Mouse (Mus musculus): Measurements from ENCODE around the gene Bnc2.

Bnc2 gene

DNA sequence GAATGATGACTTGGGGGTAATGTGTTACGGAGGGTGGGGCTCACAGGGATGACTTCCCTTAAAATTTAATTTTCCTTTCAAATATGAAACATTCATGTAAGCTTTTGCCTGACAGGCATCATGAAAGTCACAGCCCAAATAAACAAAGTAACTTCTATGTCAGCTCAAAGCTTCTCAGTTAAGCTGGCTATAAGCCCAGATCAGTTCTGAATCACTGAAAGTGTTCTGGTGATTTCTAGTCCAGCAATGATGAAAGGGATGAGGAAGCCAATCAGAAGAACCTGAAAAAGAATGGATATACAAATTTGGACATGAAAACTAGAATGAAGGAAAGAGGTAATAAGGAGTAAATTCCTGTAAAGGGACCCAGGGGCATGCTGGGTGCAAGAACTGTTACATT lies 164.6 kb downstream of the Bnc2 start:
- in situ Hi-C loops (cut with MboI, MseI), result no loop called here

DNA sequence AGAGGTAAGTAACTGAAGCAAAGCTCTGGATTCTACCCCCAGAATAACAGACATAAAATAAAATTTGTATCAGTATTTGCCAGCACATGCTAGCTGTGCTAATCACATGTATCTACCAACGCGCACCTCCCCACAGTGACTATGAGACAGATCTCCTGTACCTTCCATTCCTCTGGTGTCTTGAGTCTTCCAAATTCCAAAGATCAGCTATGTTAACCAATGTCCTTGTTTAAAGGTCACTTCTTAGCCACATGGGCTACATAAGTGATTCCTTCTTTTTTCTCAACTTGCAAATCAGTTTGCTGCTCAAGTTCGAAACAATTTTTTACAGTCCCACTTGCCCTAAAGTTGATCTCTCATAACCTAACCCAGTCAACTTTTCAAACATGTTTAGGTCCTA lies 167.5 kb downstream of the Bnc2 start:
- in situ Hi-C loops (cut with MboI, MseI), result loop anchor here in 1 of 2 experiments (10.0 kb wide), 1 partner anchor 217 kb away; no protein-coding TSS in a partner anchor

DNA sequence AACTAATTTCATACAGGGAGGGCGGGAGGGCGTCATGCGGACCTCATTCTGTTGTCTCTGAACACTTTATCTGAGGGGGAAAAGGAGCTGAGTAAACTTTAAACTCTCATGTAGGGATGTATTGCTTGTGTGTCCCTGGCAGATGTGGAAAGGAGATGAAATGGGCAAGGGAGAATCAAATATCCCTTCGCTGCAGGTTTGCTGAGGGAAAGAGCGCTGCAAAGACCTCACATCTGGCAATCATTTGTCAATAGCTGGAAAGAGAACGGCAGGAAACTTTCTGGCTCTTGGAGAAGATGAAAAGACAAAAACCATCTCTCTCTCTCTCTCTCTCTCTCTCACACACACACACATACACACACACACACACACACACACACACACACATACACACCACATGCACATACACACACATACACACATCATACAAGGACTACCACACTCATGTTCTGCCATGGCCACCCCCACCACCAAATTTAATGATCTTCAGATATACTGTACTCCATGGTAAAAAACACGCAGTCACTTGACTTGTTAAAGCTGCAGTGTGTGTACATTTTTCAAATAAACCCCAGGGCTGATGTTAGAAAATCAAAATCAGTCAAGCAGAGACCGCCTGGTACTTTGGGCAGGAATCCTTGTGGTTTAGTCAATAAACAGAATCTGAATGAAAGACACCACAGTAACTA lies 172.3 kb downstream of the Bnc2 start:
- in situ Hi-C loops (cut with MboI, MseI), result loop anchor here in 1 of 2 experiments (10.0 kb wide), 1 partner anchor 222 kb away; no protein-coding TSS in a partner anchor

DNA sequence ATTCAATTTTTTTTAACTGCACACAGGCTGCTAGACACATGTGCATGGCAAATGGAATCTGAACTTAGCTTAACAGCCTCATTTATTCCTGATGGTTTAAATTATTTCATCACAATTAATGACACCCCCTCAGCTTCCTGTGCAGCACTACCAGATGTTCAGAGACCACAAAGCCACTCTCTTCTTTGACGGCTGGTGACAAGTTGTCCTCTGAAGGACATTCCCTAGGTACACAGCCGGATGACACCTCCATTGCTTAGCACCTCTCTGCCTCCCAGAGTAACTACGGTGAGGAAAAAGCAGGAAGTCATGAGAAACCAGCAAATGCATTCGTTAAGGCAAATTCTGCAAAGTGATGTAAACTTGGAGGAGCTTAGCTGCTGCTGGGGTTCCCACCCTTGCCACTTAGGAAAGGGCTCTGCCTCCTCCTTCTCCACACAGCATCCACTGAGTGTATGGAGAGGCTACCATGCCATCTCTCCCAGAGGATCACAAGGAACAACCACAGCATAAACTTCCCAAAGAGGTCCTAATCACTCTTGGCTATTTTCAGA lies 174.2 kb downstream of the Bnc2 start:
- in situ Hi-C loops (cut with MboI, MseI), result loop anchor here in 1 of 2 experiments (10.0 kb wide), 1 partner anchor 224 kb away; no protein-coding TSS in a partner anchor

DNA sequence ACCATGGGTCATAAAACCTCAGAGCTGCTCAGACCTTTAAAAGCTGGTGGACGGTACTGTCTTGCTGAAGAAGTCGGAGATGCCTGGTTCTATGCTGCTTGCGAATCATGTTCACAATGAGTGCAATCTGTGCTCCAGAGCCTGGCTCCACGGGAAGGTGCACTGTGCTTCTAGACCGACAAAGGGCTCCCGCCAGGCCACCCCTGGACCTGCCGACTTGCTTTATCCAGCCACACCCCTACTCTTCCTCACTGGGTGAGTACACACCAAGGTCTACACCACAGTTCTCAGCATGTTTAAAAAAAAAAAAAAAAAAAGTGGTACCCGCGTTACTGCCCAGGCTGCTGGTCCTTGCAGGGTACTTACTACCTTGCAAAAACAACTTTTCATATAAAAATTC lies 174.8 kb downstream of the Bnc2 start:
- in situ Hi-C loops (cut with MboI, MseI), result loop anchor here in 1 of 2 experiments (10.0 kb wide), 1 partner anchor 225 kb away; no protein-coding TSS in a partner anchor

DNA sequence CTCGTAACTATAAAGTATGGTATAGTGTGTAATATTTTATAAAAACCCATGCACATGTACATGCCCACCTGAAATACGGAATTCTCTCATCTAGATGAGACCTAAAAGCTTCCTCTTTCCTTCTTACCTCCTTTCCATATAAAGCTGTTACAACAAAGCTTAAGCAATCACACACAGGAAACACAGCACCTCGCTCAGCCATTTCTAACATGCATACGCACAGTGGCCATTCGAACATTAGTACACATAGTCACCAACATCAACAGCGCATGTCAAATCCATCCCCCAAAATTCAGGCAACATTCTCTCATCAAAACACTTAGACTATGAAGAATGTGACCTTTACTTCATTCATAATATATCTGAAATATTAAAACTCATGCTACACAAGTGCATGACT lies 176.6 kb downstream of the Bnc2 start:
- in situ Hi-C loops (cut with MboI, MseI), result no loop called here

DNA sequence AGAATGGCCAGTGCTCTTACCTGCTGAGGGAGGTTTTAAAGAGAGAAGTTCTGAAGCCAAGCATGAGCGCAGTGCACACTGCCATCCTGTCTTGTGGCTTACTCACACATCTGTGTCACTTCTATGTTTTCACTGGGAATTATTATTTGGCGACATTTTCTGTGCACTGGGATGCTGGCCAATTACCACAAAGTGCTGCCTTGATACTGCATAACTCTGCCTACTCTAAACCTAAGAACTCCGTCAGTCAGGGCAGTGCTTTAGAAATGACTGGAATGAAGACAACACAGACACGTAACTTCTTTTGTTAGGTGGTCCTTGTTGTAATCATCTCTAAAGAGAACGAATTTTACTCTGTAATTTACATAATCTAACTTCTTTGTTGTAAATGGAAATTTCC lies 186.8 kb downstream of the Bnc2 start:
- in situ Hi-C loops (cut with MboI, MseI), result loop anchor here in 1 of 2 experiments (10.0 kb wide), 1 partner anchor 694 kb away; no protein-coding TSS in a partner anchor

DNA sequence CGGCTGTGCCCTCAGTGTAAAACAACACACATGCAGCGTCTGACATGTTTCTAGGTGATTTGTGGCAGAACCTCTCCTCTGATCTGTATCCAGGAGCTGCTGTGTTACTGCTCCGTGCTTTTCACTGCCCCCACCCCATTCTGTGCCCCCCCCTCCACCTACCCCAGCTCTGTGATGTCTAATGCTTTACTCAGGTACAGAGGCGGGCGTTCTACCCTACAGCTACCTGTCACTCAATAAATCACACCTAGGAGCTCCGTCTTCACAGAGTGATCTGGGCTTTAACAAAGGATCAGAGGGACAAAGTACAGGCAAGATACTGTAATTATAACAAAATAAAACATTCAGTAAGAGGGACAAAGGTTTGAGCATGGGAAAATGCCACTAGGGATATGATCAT lies 192.4 kb downstream of the Bnc2 start:
- in situ Hi-C loops (cut with MboI, MseI), result loop anchor here in 1 of 2 experiments (10.0 kb wide), 1 partner anchor 688 kb away; no protein-coding TSS in a partner anchor

DNA sequence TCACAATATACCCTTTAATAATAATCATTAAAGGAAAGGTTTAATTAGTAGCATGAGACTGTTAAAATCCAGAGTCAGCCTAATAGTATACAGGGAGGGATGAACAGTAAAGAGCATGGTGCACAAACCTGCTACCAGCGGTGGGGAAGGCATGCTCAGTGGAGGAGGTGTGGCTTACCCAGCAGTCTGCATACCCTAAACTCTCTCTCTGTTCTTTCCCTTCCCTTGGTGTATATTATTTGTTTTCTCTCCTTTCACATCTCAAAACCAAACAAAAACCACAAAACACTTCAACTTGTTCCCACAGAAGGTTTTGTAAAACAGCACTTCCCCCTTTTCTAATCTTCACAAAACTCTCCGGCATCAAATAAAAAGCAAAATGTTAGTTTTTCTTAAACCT lies 202.4 kb downstream of the Bnc2 start:
- in situ Hi-C loops (cut with MboI, MseI), result no loop called here

DNA sequence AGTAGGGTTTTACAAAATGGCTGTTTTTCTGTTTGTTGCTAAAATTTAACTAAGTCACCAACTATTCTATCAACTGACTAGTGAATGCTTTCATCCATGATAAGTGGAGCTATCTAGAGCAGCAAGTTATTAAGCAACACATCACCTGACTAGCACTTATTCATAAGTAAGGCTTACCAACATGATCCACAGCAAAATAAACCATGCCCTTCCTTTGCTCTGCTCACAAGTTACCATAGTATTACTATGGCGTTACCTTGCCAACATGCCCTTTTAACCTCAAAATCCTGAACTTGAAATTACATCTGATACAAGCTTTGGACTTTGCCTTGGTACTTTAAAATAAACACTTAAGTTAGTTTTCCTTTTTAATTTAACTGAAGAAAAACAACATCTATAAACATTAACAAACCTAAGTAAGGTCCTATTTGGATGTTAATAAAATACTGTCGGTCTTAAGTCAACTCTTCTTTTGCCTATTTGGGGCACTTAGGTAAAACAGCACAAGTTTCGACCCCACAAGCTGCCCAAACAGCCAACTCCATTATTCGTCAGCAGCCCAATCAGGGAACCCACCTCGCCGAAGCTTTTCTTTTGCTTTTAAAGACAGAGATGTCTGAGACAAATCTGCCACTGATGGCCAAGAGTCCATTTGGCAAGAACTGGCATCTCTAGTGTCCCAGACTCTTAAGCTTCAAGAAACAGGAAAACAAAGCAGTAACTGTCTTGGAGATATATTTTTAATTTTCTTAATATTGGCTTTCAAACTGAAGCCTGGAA lies 204.8 kb downstream of the Bnc2 start:
- in situ Hi-C loops (cut with MboI, MseI), result no loop called here

DNA sequence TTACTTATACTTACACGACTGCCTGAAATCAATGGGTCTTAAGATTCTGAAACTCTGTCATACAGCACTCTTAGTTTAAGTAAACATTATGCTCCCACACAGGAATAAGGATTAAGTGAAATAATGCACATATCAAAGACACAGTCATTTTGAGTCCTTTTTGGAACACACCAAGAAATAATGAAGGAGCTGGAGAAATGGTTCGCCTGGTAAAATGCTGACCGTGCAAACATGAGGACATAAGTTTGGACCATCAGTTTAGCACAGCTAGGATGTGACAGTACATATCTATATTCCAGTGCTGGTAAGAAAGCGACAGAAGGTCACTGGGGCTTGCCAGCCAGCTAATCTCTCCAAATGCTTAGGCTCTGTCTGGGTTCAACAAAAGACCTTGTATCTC lies 205.7 kb downstream of the Bnc2 start:
- in situ Hi-C loops (cut with MboI, MseI), result no loop called here

DNA sequence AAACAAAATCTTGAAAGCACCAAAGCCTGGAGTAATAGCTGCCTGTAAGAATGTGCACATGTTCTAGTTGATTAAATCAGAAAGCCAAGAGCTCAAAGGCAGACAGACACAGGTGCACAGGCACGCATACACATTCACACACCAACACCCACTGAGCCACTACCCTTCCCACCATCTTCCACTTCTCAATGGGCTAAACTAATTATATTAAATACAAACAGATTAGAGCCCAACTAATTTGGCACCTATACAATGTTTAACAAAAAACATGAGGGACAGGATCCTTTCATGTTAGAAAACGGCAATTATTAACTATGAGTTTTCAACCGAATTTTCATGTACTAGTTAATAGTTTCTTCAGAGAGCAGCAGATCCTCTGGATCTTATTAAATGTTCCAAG lies 207.4 kb downstream of the Bnc2 start:
- in situ Hi-C loops (cut with MboI, MseI), result no loop called here

DNA sequence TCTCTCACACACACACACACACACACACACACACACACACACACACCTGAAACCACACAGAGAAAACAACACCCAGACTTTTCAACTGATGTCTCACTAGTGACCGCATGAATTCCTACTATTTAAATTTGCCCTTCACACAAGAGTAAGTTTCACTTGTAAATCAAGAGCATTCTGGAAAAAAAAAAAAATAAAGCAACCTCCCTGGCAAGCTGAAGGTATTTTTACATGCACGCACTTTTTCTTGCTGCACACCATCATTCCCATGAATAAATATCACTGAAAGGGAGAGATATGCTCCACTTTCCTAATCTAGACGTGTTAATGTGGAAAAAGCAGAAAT lies 216.9 kb downstream of the Bnc2 start:
- in situ Hi-C loops (cut with MboI, MseI), result no loop called here

DNA sequence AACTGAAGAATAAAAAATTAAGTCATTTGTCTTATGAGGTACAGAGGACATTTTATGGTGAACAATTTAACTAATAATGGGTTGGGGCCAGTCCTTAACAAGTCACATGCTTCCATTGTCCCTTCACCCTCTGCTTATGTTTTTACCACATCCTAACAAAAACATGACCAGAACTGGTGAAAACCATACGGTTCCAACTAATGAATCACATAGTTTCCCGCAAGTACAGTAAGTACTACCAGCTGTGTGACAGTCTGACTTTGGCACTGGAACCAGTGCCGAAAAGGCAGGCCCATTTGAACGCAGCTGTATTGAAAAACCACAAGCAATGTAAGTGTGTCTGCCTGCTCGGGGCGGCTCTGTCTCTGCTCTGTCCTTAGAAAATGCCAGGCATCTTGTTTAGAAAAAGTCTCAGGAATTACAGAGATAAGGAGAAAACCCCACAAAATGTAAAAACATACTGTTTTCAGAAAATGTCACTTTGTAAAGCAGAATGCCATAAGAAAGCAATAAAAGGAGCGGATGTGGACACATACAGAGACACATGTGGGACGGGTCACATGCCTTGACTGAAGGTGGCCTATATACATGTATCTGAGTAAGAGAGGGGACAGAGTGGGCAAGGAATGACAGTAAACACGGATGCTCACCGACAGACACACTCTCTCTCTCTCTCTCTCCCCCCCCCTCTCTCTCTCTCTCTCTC lies 217.4 kb downstream of the Bnc2 start:
- in situ Hi-C loops (cut with MboI, MseI), result no loop called here

DNA sequence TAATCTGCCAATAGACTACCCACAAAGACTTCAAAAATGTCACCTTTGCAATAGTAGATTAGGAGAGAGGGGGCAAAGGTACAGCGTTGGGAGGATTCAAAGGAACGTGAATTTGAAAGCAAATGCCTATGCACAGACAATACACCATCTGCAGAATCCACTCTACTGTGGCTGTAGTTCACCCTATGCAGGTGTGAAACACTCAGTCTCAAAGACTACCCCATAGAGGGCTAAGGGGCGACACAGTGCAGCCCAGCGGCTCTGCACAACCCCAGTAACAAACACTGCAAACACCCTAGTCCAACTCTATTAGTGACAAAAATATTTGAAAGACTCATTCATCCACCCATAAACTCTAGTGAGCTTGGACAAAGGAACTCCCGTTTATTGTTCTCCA lies 218.2 kb downstream of the Bnc2 start:
- in situ Hi-C loops (cut with MboI, MseI), result no loop called here

DNA sequence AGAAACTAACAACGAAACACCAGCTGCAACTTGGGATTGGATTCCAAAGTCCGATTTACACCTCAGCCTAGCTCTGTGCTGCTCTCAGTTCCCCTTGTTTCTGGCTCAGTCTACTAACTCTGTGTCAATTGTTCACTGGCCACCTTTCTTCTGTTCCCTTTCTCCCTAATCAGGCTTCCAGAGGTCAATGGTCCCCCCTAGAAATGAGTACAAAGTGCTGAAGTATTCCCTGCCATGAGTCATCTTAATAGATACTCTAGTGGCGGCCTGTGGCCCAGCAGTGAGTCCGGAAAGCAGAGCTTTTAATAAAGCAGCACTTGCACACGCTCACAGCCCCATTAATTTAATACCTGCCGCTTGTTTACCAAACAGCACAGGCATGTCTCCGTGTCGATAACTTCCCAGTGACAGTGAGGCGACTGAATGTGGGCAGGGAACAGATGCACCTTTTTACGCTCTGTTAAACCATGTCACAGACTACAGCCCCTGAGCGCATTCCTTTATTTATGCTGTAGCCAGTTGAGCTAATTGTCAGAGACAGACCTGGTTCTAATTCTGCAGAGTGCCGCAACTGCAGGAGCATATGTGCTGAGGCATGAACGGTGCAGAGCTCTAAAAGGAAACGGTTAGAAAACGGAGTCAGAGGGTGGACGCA lies 218.8 kb downstream of the Bnc2 start:
- in situ Hi-C loops (cut with MboI, MseI), result no loop called here

DNA sequence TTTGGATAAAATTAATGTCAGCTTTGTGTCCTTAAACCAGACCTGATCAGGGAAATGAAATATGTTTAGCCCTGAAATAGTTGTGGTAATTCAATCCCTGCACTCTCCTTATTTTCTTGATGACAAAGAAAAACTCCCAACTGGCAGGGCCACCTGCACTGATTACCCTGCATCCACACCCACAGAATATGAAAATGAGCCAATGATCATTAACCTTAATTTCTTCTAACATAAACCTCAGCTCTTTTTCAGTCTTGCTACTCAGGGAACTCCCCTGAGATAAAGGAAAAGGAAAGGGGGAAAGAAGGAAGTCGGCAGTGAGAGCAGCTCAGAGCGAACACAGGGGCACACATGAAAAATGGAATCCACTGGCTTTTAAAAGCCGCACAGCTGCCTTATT lies 220.6 kb downstream of the Bnc2 start:
- in situ Hi-C loops (cut with MboI, MseI), result no loop called here

DNA sequence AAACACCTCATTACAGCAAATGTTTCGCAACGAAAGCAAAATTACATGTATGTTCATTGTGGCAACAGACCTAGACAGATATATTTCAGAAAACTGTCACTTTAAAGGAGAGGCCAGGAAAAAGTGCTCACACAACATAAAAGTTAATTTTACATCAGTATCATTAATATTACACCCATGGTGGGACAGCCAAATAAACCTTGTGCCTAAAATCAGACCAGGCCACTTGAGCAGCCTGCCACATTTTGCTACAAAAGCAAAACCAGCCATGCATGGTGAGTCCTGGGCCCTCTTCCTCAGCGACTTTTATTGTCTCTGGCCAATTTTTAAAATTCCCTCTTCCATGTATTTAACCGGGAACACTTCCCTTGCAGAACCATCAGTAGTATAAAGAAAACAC lies 221.5 kb downstream of the Bnc2 start:
- in situ Hi-C loops (cut with MboI, MseI), result no loop called here

DNA sequence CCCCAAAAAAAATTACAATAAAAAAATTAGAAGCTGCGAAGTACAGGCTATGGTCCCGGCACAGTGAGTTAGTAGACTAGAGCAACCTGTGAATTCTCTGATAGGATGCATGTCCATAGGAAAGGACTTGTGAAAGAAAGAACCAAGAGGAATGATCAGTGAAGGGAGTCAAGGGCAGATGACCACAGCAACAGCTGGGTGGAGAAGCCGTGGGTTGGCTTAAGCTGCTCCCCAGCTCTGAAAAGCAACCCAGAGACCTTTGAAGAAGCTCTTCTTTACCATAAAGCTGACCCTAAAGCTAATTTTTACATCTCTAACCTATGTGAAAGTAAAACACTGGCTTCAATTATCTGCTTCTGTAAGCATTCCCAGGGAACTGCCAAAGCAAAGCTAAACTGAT lies 222.4 kb downstream of the Bnc2 start:
- in situ Hi-C loops (cut with MboI, MseI), result no loop called here

DNA sequence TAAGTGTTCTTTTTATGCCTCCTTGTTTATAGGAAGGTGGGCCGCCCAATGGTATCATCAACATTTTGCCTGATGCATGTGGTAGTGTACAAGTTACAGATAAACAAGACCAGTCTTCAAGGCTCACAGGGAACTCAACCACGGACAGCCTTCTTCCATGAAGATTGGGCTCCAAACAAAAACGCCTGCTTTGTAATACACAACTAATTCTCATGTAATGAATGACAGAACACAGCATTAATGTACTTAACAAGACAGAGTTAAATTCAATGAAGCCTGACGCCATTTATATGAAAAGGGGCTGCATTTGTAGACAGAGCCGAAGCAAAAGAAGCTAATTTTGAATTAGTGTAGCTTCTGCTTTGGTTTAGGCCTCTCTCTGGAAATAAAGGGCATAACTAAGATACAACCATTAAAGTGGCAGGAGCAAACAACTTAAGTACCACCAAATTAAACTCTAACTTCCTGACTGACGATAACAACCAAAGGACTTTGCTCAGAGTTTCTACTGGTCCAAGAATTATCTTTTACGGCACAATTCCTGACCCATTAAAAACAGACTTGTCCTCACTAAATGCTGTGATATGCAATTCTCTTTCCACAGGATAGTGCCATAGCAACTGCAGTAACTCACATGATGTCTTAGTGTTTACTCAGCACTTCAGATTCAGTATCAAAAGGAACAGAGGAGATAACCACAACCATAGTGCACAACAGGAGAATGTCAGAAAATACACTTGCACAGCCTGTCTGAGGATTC lies 225.6 kb downstream of the Bnc2 start:
- in situ Hi-C loops (cut with MboI, MseI), result no loop called here

DNA sequence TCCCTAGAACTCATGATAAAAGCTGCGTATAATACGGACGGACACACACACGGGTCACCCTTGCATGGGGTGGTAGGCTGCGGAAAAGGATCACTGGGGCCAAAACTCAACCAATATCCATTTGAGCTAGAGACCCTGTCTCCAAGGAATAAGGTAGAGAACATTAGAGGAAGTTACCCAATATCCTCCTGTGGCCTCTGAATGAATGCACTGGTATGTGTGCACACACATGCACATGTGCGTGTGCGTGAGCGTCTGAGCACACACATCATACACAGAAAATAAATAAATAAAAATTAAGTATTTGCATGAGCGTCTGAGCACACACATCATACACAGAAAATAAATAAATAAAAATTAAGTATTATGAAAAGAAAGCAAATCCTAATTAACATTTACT lies 241.8 kb downstream of the Bnc2 start:
- in situ Hi-C loops (cut with MboI, MseI), result no loop called here

Measured in T-helper 17 cell (primary cell).